Mouse (Mus musculus) forebrain, embryonic 16.5 days (tissue): ENCODE results near the gene As3mt. TPM values are rescaled to one million over a fixed set of nuclear protein-coding genes. Genes with fewer than 3 reads are reported as not detected.

Source experiments
- ATAC-seq: fragments of 200-750 bp; cut with Nextera tagmentation; 2 replicates; pipeline ENCODE4 v1.8.0; 2017; ENCODE audit warnings: mild to moderate bottlenecking, moderate library complexity
- H3K27ac ChIP-seq: fragments of 300-500 bp; sonication (generic); 2 replicates; pipeline ENCODE4 v1.5.1; 2014; ENCODE audit warnings: low read length, control low read depth
- H3K27me3 ChIP-seq: fragments of 300-500 bp; sonication (generic); replicated peaks from 2 replicates; pipeline ENCODE4 v1.6.1; 2014; ENCODE audit warnings: low read length; ENCODE audit not compliant: control insufficient read depth, insufficient read depth
- H3K36me3 ChIP-seq: fragments of 300-500 bp; sonication (generic); 2 replicates; pipeline ENCODE4 v1.6.1; 2014; ENCODE audit not compliant: control insufficient read depth, insufficient read depth
- H3K4me1 ChIP-seq: fragments of 300-500 bp; sonication (generic); replicated peaks from 2 replicates; pipeline ENCODE4 v1.6.1; 2014; ENCODE audit warnings: low read length; ENCODE audit not compliant: control insufficient read depth, insufficient read depth
- H3K4me2 ChIP-seq: fragments of 300-500 bp; sonication (generic); 2 replicates; pipeline ENCODE4 v1.6.1; 2014; ENCODE audit warnings: mild to moderate bottlenecking, low read length, control low read depth
- H3K4me3 ChIP-seq: fragments of 300-500 bp; sonication (generic); replicated peaks from 2 replicates; pipeline ENCODE4 v1.5.1; 2014; ENCODE audit warnings: mild to moderate bottlenecking, low read length, control low read depth
- H3K9ac ChIP-seq: fragments of 300-500 bp; sonication (generic); replicated peaks from 2 replicates; pipeline ENCODE4 v1.6.1; 2014; ENCODE audit warnings: low read depth, low read length, control low read depth
- H3K9me3 ChIP-seq: fragments of 300-500 bp; sonication (generic); 2 replicates; pipeline ENCODE4 v1.6.1; 2016; ENCODE audit warnings: low read length; ENCODE audit not compliant: control insufficient read depth
- WGBS: fragments of 180-500 bp; shearing (Covaris S2); extraction: QIAGEN DNeasy Blood & Tissue Kit; methylation state at CpG from one replicate; pipeline ENCODE4 v1.1.7; 2014; 5-methylcytosine and 5-hydroxymethylcytosine counted together
- polyA plus RNA-seq: library from polyadenylated mRNA; unstranded; fragments of >200 nt; fragmentation: Nextera tagmentation; extraction: Ambion mirVana; gene quantifications from 2 replicates; pipeline ENCODE4 v1.2.1, GENCODE M21; 2015

Gene As3mt
- polyA plus RNA-seq, 1 experiment from 2014 or later = 18.5 TPM

DNA sequence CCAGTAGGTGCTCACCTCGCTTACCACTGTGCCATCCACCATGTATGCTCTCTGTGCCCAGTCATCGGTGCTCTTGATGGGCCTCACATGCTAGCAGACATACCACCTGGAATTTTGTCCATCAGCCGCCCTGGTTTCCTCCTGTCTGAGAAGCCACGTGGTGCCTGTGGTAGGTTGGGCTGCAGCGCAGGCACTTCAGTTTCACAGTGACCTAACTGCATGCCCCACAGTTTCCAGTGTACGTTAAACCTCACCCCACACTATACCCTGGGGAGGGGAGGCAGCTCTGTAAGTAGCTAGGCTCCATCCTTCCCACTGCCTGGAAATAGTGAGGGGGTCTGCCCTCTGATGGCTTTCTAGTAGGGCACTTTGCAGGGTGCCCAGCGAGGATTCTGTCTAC, 26.4 kb downstream of the As3mt start:
- Histone ChIP-seq H3K4me2 (no peak overlapping the region), H3K4me3 (no peak overlapping the region), H3K27ac (no peak overlapping the region), H3K9ac (no peak overlapping the region), H3K4me1 (no peaks in the 10 kb centered on the region), H3K36me3 (no peaks in the 10 kb centered on the region), H3K27me3 (no peaks in the 10 kb centered on the region), H3K9me3 (no peaks in the 10 kb centered on the region)
- ATAC-seq = no peak
- 90% methylated on average over 7 of the region's 7 CpGs for whole genome bisulfite sequencing

DNA sequence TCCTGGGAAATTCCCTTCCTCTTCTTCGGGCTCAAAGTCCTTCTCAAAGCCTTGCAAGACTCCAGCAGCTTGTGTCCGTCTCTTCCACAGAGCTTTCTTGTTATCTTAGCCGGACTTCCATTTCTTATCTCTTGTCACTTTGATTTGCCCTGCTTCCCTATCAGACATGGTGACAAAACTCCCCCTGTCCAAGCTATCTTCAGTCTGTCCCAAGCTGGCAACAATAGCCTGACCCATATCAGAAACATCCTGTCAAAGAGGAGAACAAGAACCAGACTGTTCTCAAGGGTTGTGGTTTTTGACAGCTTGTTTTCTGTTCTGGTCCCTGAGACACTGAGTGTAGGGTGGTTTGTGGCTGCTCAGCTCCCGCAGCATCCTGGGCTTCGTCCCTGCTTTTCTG, 28.0 kb downstream of the As3mt start:
- Histone ChIP-seq H3K27me3 (no peaks in the 10 kb centered on the region), H3K4me1 (no peaks in the 10 kb centered on the region), H3K9ac (no peak overlapping the region), H3K9me3 (no peaks in the 10 kb centered on the region), H3K4me2 (no peak overlapping the region), H3K36me3 (no peaks in the 10 kb centered on the region), H3K4me3 (no peak overlapping the region), H3K27ac (no peak overlapping the region)
- 73% methylated on average over 5 of the region's 5 CpGs for WGBS
- ATAC-seq = no peak

DNA sequence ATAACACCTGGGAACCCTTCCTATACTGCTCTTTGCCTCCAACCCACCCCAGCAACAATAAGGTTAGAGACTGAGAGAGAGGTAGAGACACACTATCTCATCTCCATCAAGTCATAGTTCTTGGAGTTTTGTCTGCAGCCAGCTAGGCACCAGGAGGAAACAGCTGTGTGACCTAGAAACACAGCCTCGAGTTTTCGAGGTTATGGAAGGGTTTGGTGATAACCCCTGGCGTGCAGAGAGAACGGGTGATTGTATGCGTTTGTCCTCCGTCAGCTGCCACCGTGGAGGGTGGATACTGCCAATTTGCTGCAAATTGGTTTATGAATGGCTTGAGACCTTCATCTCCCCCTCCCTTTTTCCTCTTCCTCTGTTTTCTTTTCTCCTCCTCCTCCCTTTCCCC, 29.8 kb downstream of the As3mt start:
- H3K4me3 ChIP-seq = no peak overlapping the region
- H3K36me3 ChIP-seq = no peaks in the 10 kb centered on the region
- ATAC-seq = no peak
- no peak overlapping the region for H3K4me2 ChIP-seq
- no peaks in the 10 kb centered on the region for H3K27me3 ChIP-seq
- H3K4me1 ChIP-seq = no peaks in the 10 kb centered on the region
- no peak overlapping the region for H3K9ac ChIP-seq
- H3K9me3 ChIP-seq = no peaks in the 10 kb centered on the region
- 81% methylated on average over 7 of the region's 7 CpGs for WGBS
- no peak overlapping the region for H3K27ac ChIP-seq

DNA sequence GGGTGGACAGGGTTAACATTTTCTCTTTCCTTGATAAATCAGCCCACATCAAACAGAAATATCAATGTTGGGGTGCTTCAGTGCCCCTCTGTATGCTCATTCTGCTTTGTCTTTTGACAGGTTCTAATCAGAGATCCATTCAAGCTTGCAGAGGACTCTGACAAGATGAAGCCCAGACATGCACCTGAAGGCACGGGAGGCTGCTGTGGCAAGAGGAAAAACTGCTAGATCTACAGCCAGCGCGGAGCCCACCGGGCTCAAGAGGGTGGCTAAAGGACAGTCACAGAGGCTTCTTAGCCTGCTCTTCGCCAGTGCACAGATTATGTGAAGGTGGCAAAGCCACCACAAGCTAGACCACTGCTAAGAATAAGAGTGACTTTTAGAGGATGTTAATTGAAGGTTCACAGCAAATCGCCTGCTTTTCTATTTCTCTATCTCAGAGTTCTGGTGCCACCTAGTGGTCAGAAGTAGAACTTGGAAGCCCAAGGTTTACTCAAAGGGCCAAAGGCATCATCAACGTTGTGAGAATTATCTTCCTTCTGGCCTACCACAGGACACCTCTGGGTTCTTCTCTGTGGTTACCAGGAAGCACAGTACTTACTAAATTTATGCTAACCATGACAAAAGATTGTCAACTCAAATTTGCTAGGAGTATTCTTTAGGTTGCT, 33.2 kb downstream of the As3mt start:
- no peak overlapping the region for H3K4me2 ChIP-seq
- no peak overlapping the region for H3K27ac ChIP-seq
- no peaks in the 10 kb centered on the region; the same call in 1 of the 2 replicates for H3K4me1 ChIP-seq
- no peak overlapping the region for H3K4me3 ChIP-seq
- 0 out of 2 replicates have a peak, but pooled peaks have one; percentile 15 for ATAC-seq
- no peaks in the 10 kb centered on the region for H3K36me3 ChIP-seq
- H3K9ac ChIP-seq = no peak overlapping the region
- no peaks in the 10 kb centered on the region for H3K27me3 ChIP-seq
- WGBS = 54% methylated on average over 7 of the region's 7 CpGs
- H3K9me3 ChIP-seq = no peaks in the 10 kb centered on the region

DNA sequence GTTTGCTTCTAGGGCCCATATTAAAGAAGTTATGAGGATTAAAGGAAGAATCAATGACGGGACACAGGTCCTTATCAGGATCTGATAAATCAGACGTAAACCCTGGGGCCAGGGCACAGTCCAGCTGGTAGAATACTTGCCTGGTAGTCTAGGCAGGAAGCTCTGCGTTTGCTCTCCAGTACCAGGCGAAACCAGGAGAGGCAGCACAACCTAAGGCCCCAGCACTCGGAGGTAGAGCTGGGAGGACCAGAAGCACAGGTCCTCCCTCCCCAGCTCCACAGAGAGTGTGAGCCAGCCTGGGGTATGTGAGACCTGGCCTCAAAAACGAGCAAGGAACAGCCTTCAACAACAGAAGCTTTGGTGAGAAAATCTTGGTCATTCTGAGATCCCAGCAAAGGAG, 34.3 kb downstream of the As3mt start:
- Histone ChIP-seq H3K4me2 (no peak overlapping the region), H3K9me3 (no peaks in the 10 kb centered on the region), H3K4me1 (no peaks in the 10 kb centered on the region; the same call in 1 of the 2 replicates), H3K9ac (no peak overlapping the region), H3K27ac (no peak overlapping the region), H3K27me3 (no peaks in the 10 kb centered on the region), H3K4me3 (no peak overlapping the region), H3K36me3 (no peaks in the 10 kb centered on the region)
- 46% methylated on average over 6 of the region's 6 CpGs for WGBS
- no peak for ATAC-seq

DNA sequence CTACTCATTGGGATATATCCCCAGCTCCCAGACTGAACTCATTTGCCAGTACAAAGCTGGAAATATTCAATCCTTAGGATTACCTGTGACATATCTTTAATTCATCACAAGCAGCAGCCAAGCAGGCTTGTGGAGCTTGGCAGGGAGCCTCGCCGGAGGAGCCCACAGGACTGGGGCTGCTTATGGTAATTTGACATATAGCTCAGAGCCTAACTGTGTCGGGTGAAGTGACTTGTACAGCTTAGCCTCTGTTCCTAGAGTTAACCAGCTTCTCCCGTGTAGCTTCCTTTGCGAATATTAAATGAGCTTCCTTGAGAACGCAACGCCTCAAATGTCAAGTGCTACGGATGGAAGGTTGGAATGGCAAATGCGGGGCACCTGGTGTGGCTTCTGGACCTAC, 37.4 kb downstream of the As3mt start:
- H3K36me3 ChIP-seq = no peaks in the 10 kb centered on the region
- H3K4me2 ChIP-seq = no peak overlapping the region
- H3K27ac ChIP-seq = no peak overlapping the region
- H3K4me3 ChIP-seq = no peak overlapping the region
- 64% methylated on average over 9 of the region's 9 CpGs for WGBS
- H3K9ac ChIP-seq = no peak overlapping the region
- no peaks in the 10 kb centered on the region; the same call in 1 of the 2 replicates for H3K4me1 ChIP-seq
- no peaks in the 10 kb centered on the region for H3K9me3 ChIP-seq
- ATAC-seq = no peak
- no peaks in the 10 kb centered on the region for H3K27me3 ChIP-seq

DNA sequence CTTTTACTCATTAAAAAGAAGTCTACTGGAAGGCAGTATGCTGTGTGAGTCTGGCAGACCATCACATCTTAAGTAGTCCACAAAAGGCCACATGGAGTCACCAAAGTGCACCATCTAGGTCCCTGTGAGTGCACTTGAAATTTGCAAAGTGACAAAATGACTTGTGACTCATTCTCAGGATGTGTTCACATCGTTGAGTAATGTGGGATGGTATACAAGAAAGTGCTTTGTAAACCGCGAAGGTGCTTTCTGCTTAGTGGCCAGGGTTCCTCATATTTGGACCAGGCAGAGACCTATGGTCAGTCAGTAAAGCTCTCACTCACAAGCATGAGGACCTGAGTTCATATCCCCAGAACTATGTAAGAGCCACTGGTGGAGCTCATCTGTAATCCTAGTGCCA, 40.5 kb downstream of the As3mt start:
- no peak overlapping the region for H3K9ac ChIP-seq
- no peaks in the 10 kb centered on the region for H3K27me3 ChIP-seq
- no peaks in the 10 kb centered on the region; the same call in 1 of the 2 replicates for H3K4me1 ChIP-seq
- ATAC-seq = no peak
- no peaks in the 10 kb centered on the region for H3K9me3 ChIP-seq
- H3K27ac ChIP-seq = no peak overlapping the region
- H3K4me2 ChIP-seq = no peak overlapping the region
- H3K36me3 ChIP-seq = no peaks in the 10 kb centered on the region
- WGBS = 90% methylated on average over 3 of the region's 3 CpGs
- H3K4me3 ChIP-seq = no peak overlapping the region

DNA sequence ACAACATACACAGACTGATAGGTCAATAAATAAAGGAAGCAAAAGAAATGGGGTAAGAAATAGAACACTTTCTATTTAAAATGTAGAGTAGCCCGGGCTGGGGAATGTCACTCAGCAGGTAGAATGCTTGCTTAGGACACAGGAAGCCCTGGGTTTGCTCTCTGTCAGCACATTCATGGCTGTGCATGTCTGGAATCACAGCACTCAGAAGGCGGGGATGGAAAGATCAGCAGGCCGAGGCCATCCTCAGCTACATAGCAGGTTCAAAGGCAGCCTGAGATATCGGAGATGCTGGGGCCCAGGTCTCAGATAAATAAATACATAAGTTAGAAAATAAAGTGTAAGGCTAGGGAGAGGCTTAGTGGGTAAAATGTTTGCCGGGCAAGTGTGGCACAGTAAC, 45.0 kb downstream of the As3mt start:
- WGBS = 94% methylated on average over 5 of the region's 5 CpGs
- H3K9me3 ChIP-seq = no peaks in the 10 kb centered on the region

DNA sequence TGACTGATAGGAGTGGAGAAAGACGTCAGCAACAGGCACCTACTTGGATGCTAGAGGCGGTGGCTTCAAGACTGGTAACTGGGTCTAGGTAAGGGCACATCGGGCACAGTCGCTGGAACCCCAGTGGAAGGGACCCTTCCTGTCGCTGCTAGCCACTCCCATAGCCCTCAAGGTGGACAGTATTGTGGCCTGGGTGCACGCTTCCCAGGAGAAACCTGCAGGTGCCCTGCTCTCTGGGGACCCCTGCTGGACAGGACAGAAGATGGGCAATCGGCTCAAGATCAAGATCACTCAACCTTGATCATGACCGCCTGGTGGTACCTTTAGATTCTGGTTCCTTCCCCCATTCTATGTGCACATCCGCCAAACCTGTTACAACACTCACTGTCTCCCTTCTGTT, 47.8 kb downstream of the As3mt start:
- H3K27me3 ChIP-seq = peaks cover 4% of the 10 kb centered on the region; the same call in 1 of the 2 replicates
- H3K4me3 ChIP-seq = no peak overlapping the region
- no peaks in the 10 kb centered on the region for H3K4me1 ChIP-seq
- ATAC-seq = no peak
- H3K27ac ChIP-seq = no peak overlapping the region
- 55% methylated on average over 9 of the region's 9 CpGs for WGBS
- H3K36me3 ChIP-seq = no peaks in the 10 kb centered on the region
- no peaks in the 10 kb centered on the region for H3K9me3 ChIP-seq
- H3K9ac ChIP-seq = no peak overlapping the region
- no peak overlapping the region for H3K4me2 ChIP-seq

More for the DNA sequence above, 45.0 kb downstream of the As3mt start:
- no peak for ATAC-seq
- H3K4me2 ChIP-seq = no peak overlapping the region
- no peaks in the 10 kb centered on the region for H3K27me3 ChIP-seq
- no peak overlapping the region for H3K4me3 ChIP-seq
- no peak overlapping the region for H3K9ac ChIP-seq
- no peaks in the 10 kb centered on the region for H3K4me1 ChIP-seq
- no peaks in the 10 kb centered on the region for H3K36me3 ChIP-seq
- no peak overlapping the region for H3K27ac ChIP-seq

DNA sequence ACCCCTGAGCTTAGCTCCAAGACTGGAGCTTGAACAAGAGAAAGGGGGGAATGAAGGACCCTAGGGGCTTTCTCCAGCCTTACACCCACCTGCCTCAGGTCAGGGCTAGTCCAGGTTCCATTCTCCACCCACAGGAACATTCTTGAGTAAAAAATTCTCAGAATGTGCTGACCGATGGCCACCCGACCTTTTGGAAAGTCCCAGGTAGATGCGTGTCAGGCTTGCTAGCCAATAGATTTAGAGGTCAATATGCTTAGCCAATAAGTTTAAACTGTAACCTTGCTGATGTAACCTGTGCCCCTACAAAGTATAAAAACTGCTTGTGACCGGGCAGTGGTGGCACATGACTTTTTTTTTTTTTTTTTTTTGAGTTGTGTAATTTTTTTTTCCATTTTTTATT, 49.0 kb downstream of the As3mt start:
- H3K9me3 ChIP-seq = no peaks in the 10 kb centered on the region

More for the DNA sequence above, 49.0 kb downstream of the As3mt start:
- Histone ChIP-seq H3K4me3 (no peak overlapping the region), H3K9ac (no peak overlapping the region), H3K4me1 (no peaks in the 10 kb centered on the region), H3K4me2 (no peak overlapping the region), H3K27ac (no peak overlapping the region), H3K27me3 (peaks cover 4% of the 10 kb centered on the region; the same call in 1 of the 2 replicates), H3K36me3 (no peaks in the 10 kb centered on the region)
- WGBS = 92% methylated on average over 4 of the region's 4 CpGs
- no peak for ATAC-seq
